Mouse (Mus musculus): ENCODE measurements around the gene Morc3.

The Morc3 gene

DNA sequence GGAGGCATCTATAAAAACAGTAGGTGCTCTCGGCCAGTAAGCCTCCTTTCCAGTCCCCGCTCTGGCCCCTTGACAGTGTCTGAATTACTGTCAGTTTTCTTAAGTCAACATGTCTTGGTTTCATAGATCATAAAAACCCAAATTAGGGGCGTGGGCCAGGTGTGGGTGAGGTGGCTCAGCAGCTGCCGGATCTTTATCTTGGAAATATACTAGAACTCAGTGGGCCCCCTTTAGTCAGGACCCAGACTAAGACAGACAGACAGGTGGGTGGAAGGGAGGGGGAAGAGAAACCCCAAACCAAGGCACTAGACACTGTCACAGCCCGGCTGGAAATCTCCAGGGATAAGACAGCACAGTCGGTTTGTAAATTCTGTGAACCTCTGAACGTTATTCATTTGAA, 91.9 kb downstream of the Morc3 start:
- no peak for DNase-seq

Measured in lung, postnatal 14 days (tissue).